Comparison of ENCODE assay signal across 9 mouse cellular contexts in genomic region chr7:116191138-116191537, GRCm38 (mm10).
DNase-seq lines count a peak whose midpoint lies in the region; ATAC-seq lines count a peak whose summit lies in the region.
"Had no signal": no experiment of that assay in that cellular context is flagged by ENCODE, and none has a peak within 500 bp of the region (broad histone marks: within the 10 kb centered on the region; RNA-seq: fewer than 3 reads in every experiment).

No protein-coding gene starts in this region.

- H3K9me3 ChIP-seq in heart, embryonic 15.5 days (replicated peaks): no peaks in the 10 kb centered on the region
- H3K9me3 ChIP-seq in hindbrain, embryonic 11.5 days (ENCODE audit: control insufficient read depth, low read length): no peaks in the 10 kb centered on the region
- no peaks in the 10 kb centered on the region for H3K9me3 ChIP-seq in midbrain, embryonic 13.5 days

- no peak for DNase-seq in heart, postnatal 14 days
- peak; percentile 41 for DNase-seq in R1 (ENCODE audit: low read depth, low spot score)
- DNase-seq in hindbrain, embryonic 11.5 days (ENCODE audit: low spot score): peak; percentile 49
- no peak for DNase-seq in gastrocnemius, adult 8-10 months (ENCODE audit: low spot score in 2 of 2)

- H3K36me3 ChIP-seq in heart, embryonic 15.5 days: no peaks in the 10 kb centered on the region
- no peaks in the 10 kb centered on the region for H3K36me3 ChIP-seq in hindbrain, embryonic 11.5 days (ENCODE audit: control insufficient read depth, insufficient read depth, low read length)
- H3K36me3 ChIP-seq in midbrain, embryonic 13.5 days: no peaks in the 10 kb centered on the region

- no peak overlapping the region for H3K4me3 ChIP-seq in heart, embryonic 15.5 days
- H3K4me3 ChIP-seq in hindbrain, embryonic 11.5 days (ENCODE audit: low read depth, low read length): no peak overlapping the region
- H3K4me3 ChIP-seq in midbrain, embryonic 13.5 days (replicated peaks): no peak overlapping the region

- 13% methylated on average over 3 of the region's 3 CpGs for WGBS in heart, embryonic 15.5 days
- WGBS in hindbrain, embryonic 11.5 days: 24% methylated on average over 3 of the region's 3 CpGs
- 10% methylated on average over 3 of the region's 3 CpGs for WGBS in midbrain, embryonic 13.5 days

- H3K9ac ChIP-seq in heart, embryonic 15.5 days: no peak overlapping the region
- no peak overlapping the region for H3K9ac ChIP-seq in hindbrain, embryonic 11.5 days (ENCODE audit: low read depth, low read length)
- no peak overlapping the region for H3K9ac ChIP-seq in midbrain, embryonic 13.5 days (replicated peaks)

- no peaks in the 10 kb centered on the region for H3K27me3 ChIP-seq in heart, embryonic 15.5 days
- no peaks in the 10 kb centered on the region for H3K27me3 ChIP-seq in hindbrain, embryonic 11.5 days (ENCODE audit: control insufficient read depth, insufficient read depth, low read length)
- no peaks in the 10 kb centered on the region for H3K27me3 ChIP-seq in midbrain, embryonic 13.5 days

- H3K4me1 ChIP-seq in heart, embryonic 15.5 days (replicated peaks): peaks cover 90% of the 10 kb centered on the region
- 0 out of 2 replicates have a peak, but pooled peaks cover 4% of the 10 kb centered on the region for H3K4me1 ChIP-seq in hindbrain, embryonic 11.5 days (replicated peaks; ENCODE audit: control insufficient read depth, insufficient read depth, low read length)
- peaks cover 39% of the 10 kb centered on the region for H3K4me1 ChIP-seq in midbrain, embryonic 13.5 days (replicated peaks)

- intact Hi-C loops in heart, postnatal 14 days (cut with DNase I): no loop called here

- H3K27ac ChIP-seq in heart, embryonic 15.5 days: peak overlapping the region; percentile 86
- H3K27ac ChIP-seq in hindbrain, embryonic 11.5 days (ENCODE audit: low read depth, low read length): no peak overlapping the region
- H3K27ac ChIP-seq in midbrain, embryonic 13.5 days: 0 out of 2 replicates have a peak overlapping the region, but pooled peaks have one; percentile 25
- H3K27ac ChIP-seq: macrophage had no signal

- peak overlapping the region; percentile 14; the same call in 1 of the 2 replicates for H3K4me2 ChIP-seq in heart, embryonic 15.5 days
- no peak overlapping the region for H3K4me2 ChIP-seq in hindbrain, embryonic 11.5 days (replicated peaks; ENCODE audit: low read depth, low read length)
- H3K4me2 ChIP-seq in midbrain, embryonic 13.5 days (replicated peaks): no peak overlapping the region

- peak; percentile 72 for ATAC-seq in heart, embryonic 15.5 days (replicated peaks; ENCODE audit: insufficient number of reproducible peaks, insufficient read depth, low FRiP score, low read depth)
- ATAC-seq in hindbrain, embryonic 11.5 days (ENCODE audit: low FRiP score): peak; percentile 61; the same call in 1 of the 2 replicates
- ATAC-seq in midbrain, embryonic 13.5 days: peak; percentile 75
- no peak for ATAC-seq in granulocyte monocyte progenitor cell, adult 5-6 weeks (replicated peaks; ENCODE audit: poor library complexity, severe bottlenecking)
- no peak for ATAC-seq in inflammation-experienced regulatory T-cells, adult 6 months

Comparison
In these comparisons a context has a peak if more than half of its experiments do, and no peak if none do; other contexts are left out.
1. ATAC-seq: peak in heart, embryonic 15.5 days (single experiment), hindbrain, embryonic 11.5 days (single experiment) and midbrain, embryonic 13.5 days (single experiment); none in granulocyte monocyte progenitor cell, adult 5-6 weeks (single experiment) and inflammation-experienced regulatory T-cells, adult 6 months (single experiment).
2. DNase-seq: peak in R1 (single experiment) and hindbrain, embryonic 11.5 days (single experiment); none in heart, postnatal 14 days (0 of 2) and gastrocnemius, adult 8-10 months (0 of 2).